Mouse (Mus musculus) liver, embryonic 15.5 days (tissue): ENCODE measurements around the gene St3gal6. TPM values are rescaled to one million over a fixed set of nuclear protein-coding genes. Genes with fewer than 3 reads are reported as not detected.

ENCODE experiments used
- ATAC-seq: fragments of 200-750 bp; cut with Nextera tagmentation; 2 replicates; pipeline ENCODE4 v1.8.0; 2017; ENCODE audit warnings: moderate number of reproducible peaks, mild to moderate bottlenecking, moderate library complexity; ENCODE audit not compliant: insufficient read depth
- H3K27ac ChIP-seq: fragments of 300-500 bp; sonication (generic); replicated peaks from 2 replicates; pipeline ENCODE4 v1.5.1; 2015; ENCODE audit warnings: mild to moderate bottlenecking, inconsistent platforms
- H3K27me3 ChIP-seq: fragments of 300-500 bp; sonication (generic); 2 replicates; pipeline ENCODE4 v1.6.1; 2015; ENCODE audit warnings: mild to moderate bottlenecking, inconsistent platforms
- H3K36me3 ChIP-seq: fragments of 300-500 bp; sonication (generic); replicated peaks from 2 replicates; pipeline ENCODE4 v1.6.1; 2015; ENCODE audit warnings: moderate library complexity, mild to moderate bottlenecking, inconsistent platforms
- H3K4me1 ChIP-seq: fragments of 300-500 bp; sonication (generic); replicated peaks from 2 replicates; pipeline ENCODE4 v1.6.1; 2015; ENCODE audit warnings: inconsistent platforms
- H3K4me2 ChIP-seq: fragments of 300-500 bp; sonication (generic); 2 replicates; pipeline ENCODE4 v1.6.1; 2015; ENCODE audit warnings: moderate library complexity, mild to moderate bottlenecking, inconsistent platforms
- H3K4me3 ChIP-seq: fragments of 300-500 bp; sonication (generic); replicated peaks from 2 replicates; pipeline ENCODE4 v1.5.1; 2015; ENCODE audit warnings: mild to moderate bottlenecking, inconsistent platforms
- H3K9ac ChIP-seq: fragments of 300-500 bp; sonication (generic); 2 replicates; pipeline ENCODE4 v1.6.1; 2015; ENCODE audit warnings: moderate library complexity, mild to moderate bottlenecking, inconsistent platforms
- H3K9me3 ChIP-seq: fragments of 300-500 bp; sonication (generic); replicated peaks from 2 replicates; pipeline ENCODE4 v1.6.1; 2016; ENCODE audit warnings: inconsistent platforms
- WGBS: fragments of 180-500 bp; shearing (Covaris S2); methylation state at CpG from one replicate; pipeline ENCODE4 v1.1.7; 2015; ENCODE audit warnings: mixed read lengths; ENCODE audit not compliant: insufficient replicate concordance; 5-methylcytosine and 5-hydroxymethylcytosine counted together
- polyA plus RNA-seq: library from polyadenylated mRNA; unstranded; fragments of >200 nt; fragmentation: Nextera tagmentation; extraction: Ambion mirVana; gene quantifications from 2 replicates; pipeline ENCODE4 v1.2.1, GENCODE M21; 2015

Gene St3gal6
- polyA plus RNA-seq, 1 experiment from 2014 or later: 25.7 TPM

DNA sequence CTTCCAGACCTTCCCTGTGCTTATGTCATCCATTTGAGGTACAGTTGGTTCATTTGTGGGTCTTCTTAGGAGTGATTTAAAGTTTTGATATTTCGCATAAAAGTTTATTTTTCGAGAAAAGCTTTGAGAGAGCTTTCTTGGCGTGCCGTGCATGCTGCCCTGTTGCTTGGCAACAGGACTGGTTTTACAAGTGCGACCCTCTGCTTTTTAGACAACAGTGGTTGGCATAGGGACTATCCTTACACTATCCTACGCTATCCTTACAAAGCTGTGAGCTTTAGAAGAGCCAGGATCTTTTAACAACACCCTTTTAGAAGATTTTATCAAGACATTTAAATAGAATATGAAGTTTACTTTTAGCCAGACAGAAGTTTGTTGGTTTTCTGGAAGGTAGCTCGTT lies 93.8 kb downstream of the St3gal6 start:
- no peak for ATAC-seq
- Histone ChIP-seq H3K4me3 (no peak overlapping the region), H3K9ac (no peak overlapping the region), H3K27ac (no peak overlapping the region), H3K36me3 (no peaks in the 10 kb centered on the region), H3K27me3 (no peaks in the 10 kb centered on the region), H3K4me2 (no peak overlapping the region), H3K9me3 (no peaks in the 10 kb centered on the region), H3K4me1 (no peaks in the 10 kb centered on the region)
- WGBS: 62% methylated on average over 7 of the region's 7 CpGs

DNA sequence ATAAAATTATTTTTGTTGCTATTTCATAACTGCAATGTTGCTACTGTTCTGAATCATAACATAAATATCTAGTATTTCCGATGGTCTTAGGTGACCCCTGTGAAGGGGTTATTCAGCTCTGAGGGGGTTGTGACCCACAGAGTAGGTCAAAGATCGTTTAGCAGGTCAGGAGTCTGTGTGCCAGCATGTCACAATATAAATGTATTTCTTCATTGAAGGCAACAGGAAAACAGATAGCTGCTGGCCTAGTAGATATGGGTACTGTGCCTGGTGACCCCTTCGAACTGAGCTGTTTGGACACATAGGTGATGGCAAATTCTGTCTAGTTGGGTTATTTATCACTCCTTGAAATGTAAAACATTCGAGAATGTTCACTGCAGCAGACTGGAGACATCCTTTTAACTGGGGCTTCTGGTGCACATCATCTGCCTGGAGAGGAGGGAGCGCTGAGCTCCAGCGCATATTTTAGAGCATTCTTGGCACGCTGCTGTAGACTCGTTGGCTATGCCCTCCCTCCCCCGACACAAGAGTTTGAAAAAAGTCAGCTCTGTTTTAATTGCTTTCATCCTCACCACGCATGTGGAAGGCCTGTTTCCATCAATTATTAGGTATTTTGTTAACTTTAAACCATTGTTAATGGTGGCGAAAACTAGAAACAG lies 102.2 kb downstream of the St3gal6 start:
- Histone ChIP-seq H3K9me3 (no peaks in the 10 kb centered on the region), H3K27me3 (no peaks in the 10 kb centered on the region), H3K27ac (no peak overlapping the region), H3K4me3 (no peak overlapping the region), H3K4me2 (no peak overlapping the region), H3K4me1 (no peaks in the 10 kb centered on the region), H3K9ac (no peak overlapping the region), H3K36me3 (no peaks in the 10 kb centered on the region)
- 54% methylated on average over 11 of the region's 11 CpGs for WGBS
- ATAC-seq: no peak

Other genes with a start within 250 kb of the St3gal6 start
- 0.76 and 1.2 TPM in 2 replicates for gene Dcbld2, start 115.8 kb downstream of the St3gal6 start, polyA plus RNA-seq
- not detected in 2 replicates for gene Gm813, start 92.7 kb upstream of the St3gal6 start, polyA plus RNA-seq
- not detected in 2 replicates for gene E330017A01Rik, start 114.5 kb upstream of the St3gal6 start, polyA plus RNA-seq
- gene Cpox, start 146.0 kb upstream of the St3gal6 start, polyA plus RNA-seq: 496 and 576 TPM in 2 replicates
- 0.05 and 0.12 TPM in 2 replicates for gene Gpr15, start 194.8 kb upstream of the St3gal6 start, polyA plus RNA-seq
- 24.6 and 25.4 TPM in 2 replicates for gene Cldnd1, start 203.7 kb upstream of the St3gal6 start, polyA plus RNA-seq
- gene Olfr172, start 238.9 kb upstream of the St3gal6 start, polyA plus RNA-seq: not detected in 2 replicates